Mouse (Mus musculus) lung, postnatal 10 days (tissue): ENCODE data around the gene Tfrc.
A peak's percentile ranks its signal among the peaks of the same experiment; 100 is the strongest.

ENCODE experiments used
- DNase-seq: peaks from one replicate; pipeline ENCODE4 v3.0.0; 2021

The Tfrc gene

DNA sequence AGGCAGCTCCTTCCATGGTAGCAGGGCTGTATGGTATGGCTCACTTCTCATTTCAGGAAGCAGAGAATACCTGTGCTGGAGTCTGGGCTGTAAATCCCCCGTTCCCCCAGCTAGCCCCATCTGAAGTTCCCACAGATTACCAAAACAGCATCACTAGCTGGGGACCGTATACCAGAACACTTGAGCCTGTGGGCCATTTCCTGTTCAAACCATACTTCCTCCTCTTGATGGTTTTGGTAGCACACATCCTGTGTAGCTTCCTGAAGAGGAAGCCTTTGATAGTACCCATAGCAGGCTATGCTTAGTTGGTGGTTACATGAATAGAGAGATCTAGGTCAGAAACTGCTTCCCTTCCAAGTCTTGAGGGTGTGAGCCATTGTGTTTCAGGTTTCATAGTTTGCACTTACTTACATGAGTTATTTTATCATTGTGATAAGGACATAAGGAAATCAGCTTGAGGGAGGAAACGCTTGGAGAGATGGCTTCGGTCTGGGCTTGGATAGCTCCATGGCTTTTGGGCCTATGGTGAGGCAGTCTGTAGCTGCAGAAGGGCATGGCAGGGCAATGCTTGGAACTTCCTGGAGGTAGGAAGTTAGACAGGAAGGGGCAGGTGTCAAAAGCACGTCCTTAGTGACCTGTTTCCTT, 42.4 kb downstream of the Tfrc start:
- DNase-seq: peak; percentile 22

- no peak for DNase-seq
Observed at GRCm38 (mm10) chr16:32654071-32654733, 45.5 kb downstream of the Tfrc start.

DNA sequence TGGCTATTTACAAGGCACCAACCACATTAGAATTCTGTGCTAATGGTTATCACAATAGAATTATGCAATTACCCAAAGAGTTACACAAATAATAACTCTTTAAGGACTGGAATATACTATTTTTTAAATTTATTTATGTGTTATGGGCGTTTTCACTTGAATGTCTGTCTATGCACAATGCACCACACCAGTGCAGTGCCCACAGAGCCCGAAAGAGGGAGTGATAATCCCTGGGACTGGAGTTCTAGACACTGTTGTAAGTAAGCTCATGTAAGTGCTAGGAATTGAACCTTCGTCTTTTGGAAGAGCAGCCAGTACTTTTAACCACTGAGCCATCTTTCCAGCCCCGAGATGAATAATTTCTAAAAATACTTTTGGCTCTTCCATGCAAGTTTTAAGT, 46.8 kb downstream of the Tfrc start:
- DNase-seq: no peak

DNA sequence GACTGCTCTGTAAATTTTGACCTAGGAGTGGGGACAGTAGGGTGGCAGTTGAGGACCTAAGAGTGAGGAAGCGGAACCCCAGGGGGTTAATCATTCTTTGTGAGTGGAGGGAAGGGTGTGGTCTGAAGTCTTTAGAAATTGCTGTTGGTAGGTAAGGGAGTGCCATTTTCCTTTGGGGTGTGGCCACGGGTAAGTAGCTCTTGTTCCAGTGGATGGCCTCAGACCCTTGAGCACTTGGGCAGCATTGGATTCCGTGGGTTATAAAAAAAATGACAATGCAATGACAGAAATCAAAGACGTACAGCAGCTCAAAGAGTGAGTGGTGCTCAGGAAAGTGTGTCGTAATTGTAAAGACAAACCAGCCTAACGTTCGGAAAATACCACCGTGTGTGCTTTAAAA, 47.6 kb downstream of the Tfrc start:
- DNase-seq: no peak

DNA sequence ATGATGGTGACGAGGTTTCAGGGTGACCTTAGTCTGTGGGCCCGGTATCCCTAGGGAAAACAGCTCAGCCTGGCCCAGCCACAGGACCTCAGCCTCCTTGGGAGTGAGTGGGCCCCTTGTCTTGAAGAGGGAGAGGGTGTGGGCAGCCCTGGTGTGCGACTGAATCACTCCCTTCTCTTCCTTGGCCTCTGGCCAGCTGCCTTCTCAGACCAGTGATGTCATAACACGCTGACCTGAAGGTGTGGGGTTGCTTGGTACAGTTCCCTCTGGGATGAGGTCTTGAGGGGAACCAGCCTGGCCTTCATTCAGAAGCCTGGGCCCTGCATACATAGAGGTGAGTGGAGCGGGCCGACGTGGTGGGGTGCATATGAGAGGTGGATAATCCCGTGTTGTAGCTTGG, 48.1 kb downstream of the Tfrc start:
- DNase-seq: peak; percentile 85

GRCm38 (mm10) chr16:32657498-32658250, 49.0 kb downstream of the Tfrc start:
- peak; percentile 66 for DNase-seq

DNA sequence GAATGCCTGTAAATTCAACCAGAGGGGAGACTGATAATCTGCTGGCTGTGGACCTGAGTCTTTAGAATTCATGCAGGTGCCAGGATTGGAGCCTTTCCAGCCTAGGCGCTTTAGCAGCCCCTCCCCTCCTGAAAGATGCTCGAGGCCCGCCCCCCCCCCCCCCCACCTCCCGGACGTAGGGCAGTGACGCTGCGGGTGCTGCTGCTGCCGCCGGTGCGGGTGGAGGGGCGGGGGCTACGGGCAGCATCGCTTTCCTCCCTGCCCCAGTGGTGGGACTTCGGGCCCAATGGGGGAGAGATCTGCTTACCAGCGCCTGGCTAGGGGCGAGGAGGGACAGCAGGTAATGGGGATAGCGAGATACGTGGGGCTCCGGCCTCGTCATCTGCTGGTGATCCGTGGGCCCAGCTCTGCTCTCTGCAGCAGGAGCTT, 50.0 kb downstream of the Tfrc start:
- DNase-seq: no peak

GRCm38 (mm10) chr16:32659385-32659784, 50.7 kb downstream of the Tfrc start:
- DNase-seq: peak; percentile 90

- no peak for DNase-seq
Observed at GRCm38 (mm10) chr16:32660095-32660494, 51.4 kb downstream of the Tfrc start.

- peak; percentile 89 for DNase-seq
Observed at GRCm38 (mm10) chr16:32660557-32661321, 52.0 kb downstream of the Tfrc start.

GRCm38 (mm10) chr16:32661493-32661921, 52.8 kb downstream of the Tfrc start:
- peak; percentile 61 for DNase-seq

DNA sequence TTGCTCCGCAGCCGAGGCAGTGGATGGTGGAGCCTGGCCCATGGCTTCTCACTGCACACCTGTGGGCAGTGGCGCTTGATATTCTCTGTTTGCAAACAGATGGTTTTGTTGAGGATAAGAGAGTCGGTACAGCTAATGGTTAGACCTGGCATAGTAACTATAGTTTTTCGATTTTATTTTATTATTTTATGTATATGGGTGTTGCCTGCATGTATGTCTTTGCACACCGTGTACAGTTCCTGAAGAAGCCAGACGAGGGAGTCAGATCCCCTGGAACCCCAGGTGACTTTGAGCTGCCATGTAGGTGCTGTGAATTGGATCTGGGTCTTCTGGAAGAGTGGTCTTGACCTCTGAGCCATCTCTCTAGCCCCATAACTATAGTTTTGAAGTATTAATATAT, 53.7 kb downstream of the Tfrc start:
- no peak for DNase-seq

GRCm38 (mm10) chr16:32663231-32663858, 54.6 kb downstream of the Tfrc start:
- no peak for DNase-seq

- no peak for DNase-seq
Observed at GRCm38 (mm10) chr16:32664211-32664610, 55.5 kb downstream of the Tfrc start.

DNA sequence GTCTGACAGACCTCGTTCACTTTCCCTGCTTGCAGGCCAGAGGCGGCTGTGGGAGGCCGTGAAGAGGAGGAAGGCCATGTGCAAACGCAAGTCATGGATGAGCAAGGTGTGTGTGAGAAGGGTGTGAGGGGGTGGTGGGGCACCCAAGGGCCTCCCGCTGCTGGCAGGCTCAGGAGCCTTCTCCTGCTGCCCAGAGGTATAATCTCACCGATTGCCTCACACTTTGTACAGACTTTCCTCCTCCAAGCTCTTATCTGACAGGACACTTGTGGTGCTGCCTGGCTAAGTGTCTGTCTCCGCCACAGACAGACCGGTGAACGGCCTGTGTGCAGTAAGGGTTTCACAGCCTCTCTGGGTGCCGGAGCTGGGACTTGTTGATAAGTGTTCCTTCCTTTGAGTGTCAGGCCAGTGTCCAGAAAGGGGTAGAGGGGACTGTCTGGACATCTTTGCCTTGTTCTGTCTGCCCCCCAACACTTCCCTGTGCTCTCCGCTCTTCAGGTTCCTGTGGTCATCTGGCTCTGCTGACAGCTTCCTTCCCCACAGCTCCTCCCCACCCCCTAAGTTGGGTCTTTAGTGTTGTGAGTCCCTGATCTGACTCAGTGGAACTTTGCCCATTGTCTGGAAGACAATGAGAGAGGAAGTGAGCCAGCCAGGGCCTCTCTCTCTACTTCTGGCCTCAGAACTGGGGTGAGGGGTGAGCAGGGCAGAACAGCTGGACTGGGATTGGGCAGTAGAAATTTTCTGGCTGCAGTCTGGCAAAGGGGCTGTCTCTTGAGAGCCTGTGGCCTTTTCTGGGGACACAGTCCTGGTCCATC, 57.3 kb downstream of the Tfrc start:
- DNase-seq: peak; percentile 86

DNA sequence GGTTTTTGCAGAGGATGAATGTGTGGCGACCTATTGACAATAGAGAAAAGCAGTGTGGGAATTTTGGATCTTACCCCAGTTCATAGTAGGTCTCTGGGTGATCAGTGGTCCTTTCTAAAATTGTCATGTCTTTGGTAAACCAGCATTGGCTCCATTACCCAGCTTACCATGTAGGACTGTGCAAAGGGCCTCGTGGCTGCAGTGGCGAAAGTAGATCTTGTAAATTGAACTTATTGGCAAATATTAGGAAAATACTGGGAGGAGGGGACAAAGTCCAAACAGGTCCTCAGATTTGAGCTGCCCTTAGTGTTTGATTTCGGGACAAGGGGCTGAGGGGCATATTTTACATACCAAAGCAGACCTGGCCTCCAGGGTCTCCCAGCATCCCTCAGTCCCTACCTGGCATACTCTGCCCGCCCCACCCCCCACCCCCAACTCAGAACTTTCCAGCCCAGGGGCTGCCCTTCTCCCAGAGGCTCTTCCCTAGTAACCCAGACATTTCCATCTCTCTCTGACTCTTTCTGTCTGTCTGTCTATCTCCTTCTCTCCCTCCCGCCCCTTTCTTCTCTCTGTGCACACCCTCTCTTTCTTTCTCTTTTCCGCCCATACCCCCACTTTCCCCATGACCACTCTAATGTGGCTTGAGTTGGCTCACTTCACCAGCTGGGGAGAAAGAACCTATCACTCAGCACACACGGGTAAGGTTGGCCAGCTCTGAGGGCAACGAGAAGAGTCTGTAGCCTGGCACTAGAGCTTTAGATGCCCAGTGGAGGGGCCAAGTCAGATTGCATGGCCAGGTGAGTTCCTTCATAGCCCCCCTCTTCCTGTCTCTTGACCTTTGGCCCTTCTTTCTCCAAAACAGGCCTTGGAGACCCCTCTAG, 58.2 kb downstream of the Tfrc start:
- no peak for DNase-seq

DNA sequence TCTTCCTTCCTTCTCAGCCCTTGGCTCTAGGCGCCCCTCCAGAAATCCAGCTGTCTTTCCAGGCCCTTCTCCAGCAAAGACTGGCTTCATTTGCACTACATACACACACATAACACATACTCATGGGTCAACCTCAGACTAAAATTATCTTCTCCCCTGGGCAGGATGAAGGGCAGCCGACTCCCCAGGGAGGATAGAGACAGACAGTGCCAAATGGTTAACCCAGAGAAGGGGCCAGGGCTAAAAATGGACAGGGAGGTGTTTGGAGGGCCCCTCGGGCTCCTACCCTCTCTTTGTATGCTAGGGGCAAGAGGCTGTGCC, 58.8 kb downstream of the Tfrc start:
- DNase-seq: no peak

DNA sequence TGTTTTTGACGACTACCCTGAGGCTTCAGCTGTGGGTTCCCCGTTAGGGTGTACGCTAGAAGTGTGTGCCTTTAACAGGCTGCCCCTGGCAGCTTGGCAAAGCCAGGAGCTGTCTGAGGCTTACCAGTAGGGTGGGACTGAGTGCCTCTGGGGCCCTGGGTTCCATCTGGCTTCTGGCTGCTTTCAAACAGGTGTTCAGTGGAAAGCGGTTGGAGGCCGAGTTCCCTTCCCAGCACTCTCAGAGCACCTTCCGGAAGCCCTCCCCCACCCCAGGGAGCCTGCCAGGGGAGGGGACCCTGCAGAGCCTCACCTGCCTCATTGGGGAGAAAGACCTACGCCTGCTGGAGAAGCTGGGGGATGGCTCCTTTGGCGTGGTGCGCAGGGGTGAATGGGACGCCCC, 59.3 kb downstream of the Tfrc start:
- DNase-seq: no peak

DNA sequence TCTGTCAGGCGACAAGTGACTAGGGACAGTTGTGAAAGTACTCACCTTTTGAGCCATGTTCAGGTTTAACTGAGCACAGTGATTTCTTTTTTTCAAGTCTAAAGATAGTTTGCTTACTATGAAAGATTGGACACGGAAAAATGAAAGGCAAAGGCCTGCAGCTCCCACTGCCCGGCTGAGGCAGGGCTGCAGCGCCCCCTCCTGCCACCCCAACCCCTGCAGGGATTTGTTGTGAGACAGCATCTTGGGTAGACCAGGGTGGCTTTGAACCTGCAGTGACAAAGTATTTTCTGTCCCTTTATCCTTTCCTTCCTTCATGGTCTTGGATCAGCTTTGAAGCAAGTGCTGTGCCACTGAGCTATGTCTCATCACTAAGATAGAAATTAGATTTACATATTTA, 59.8 kb downstream of the Tfrc start:
- no peak for DNase-seq

DNA sequence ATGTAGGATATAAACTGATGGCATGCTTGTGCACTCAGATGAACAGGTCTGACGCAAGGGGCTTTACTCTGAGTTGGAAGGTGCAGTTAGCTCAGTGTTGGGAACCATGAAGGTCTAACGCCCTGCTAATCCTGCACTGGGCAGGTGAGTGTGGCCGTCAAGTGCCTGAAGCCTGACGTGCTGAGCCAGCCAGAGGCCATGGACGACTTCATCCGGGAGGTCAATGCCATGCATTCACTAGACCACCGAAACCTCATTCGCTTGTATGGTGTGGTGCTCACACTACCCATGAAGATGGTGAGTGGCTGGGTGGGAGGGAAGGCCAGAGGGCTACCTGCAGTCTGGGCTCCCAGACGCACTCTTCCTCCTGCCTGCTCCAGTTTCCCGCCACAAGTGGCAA, 60.5 kb downstream of the Tfrc start:
- no peak for DNase-seq
